Mouse (Mus musculus): ENCODE measurements at regions not wholly inside any gene's neighbourhood (a gene's known extent, or its start where the extent isn't known, plus 50 kb on each side); places are given as distances from the start of the nearest gene placed in this dataset.
A peak's percentile ranks its signal among the peaks of the same experiment; 100 is the strongest.

GRCm38 (mm10) chr2:48380786-48381185 lies 433.1 kb upstream of the Acvr2a start:
- no peak for ATAC-seq (ENCODE audit: insufficient number of reproducible peaks, insufficient read depth, low FRiP score, low read depth)
- peaks cover 3% of the 10 kb centered on the region; the same call in 1 of the 2 replicates for H3K4me1 ChIP-seq (ENCODE audit: control insufficient read depth, insufficient read depth, low read length)
- 40% methylated on average over 2 of the region's 2 CpGs for WGBS
- H3K9me3 ChIP-seq (ENCODE audit: control insufficient read depth, low read depth, low read length) = no peaks in the 10 kb centered on the region
- no peak overlapping the region for H3K9ac ChIP-seq (replicated peaks; ENCODE audit: low read depth, low read length)
- no peaks in the 10 kb centered on the region for H3K27me3 ChIP-seq (ENCODE audit: control insufficient read depth, insufficient read depth, low read length)
- H3K4me2 ChIP-seq (replicated peaks; ENCODE audit: low read depth, low read length) = no peak overlapping the region
- no peak overlapping the region for H3K27ac ChIP-seq (ENCODE audit: low read length)
- H3K36me3 ChIP-seq (ENCODE audit: control insufficient read depth, insufficient read depth, low read length) = no peaks in the 10 kb centered on the region
- no peak overlapping the region for H3K4me3 ChIP-seq (ENCODE audit: low read depth, low read length)

- no peak overlapping the region for H3K27ac ChIP-seq (ENCODE audit: low read length)
- H3K36me3 ChIP-seq (ENCODE audit: control insufficient read depth, insufficient read depth, low read length) = no peaks in the 10 kb centered on the region
- 80% methylated on average over 14 of the region's 14 CpGs for WGBS
- H3K27me3 ChIP-seq (ENCODE audit: control insufficient read depth, insufficient read depth, low read length) = no peaks in the 10 kb centered on the region
- no peak for ATAC-seq (ENCODE audit: insufficient number of reproducible peaks, insufficient read depth, low FRiP score, low read depth)
- H3K4me3 ChIP-seq (ENCODE audit: low read depth, low read length) = no peak overlapping the region
- H3K4me1 ChIP-seq (ENCODE audit: control insufficient read depth, insufficient read depth, low read length) = peaks cover 3% of the 10 kb centered on the region; the same call in 1 of the 2 replicates
- H3K9me3 ChIP-seq (ENCODE audit: control insufficient read depth, low read depth, low read length) = no peaks in the 10 kb centered on the region
- no peak overlapping the region for H3K9ac ChIP-seq (replicated peaks; ENCODE audit: low read depth, low read length)
- no peak overlapping the region for H3K4me2 ChIP-seq (replicated peaks; ENCODE audit: low read depth, low read length)
These were observed 432.3 kb upstream of the Acvr2a start for GRCm38 (mm10) chr2:48381481-48382075.

- Histone ChIP-seq H3K9ac (replicated peaks; ENCODE audit: low read depth, low read length) (no peak overlapping the region), H3K4me3 (ENCODE audit: low read depth, low read length) (no peak overlapping the region), H3K36me3 (ENCODE audit: control insufficient read depth, insufficient read depth, low read length) (no peaks in the 10 kb centered on the region), H3K27me3 (ENCODE audit: control insufficient read depth, insufficient read depth, low read length) (no peaks in the 10 kb centered on the region), H3K4me1 (ENCODE audit: control insufficient read depth, insufficient read depth, low read length) (no peaks in the 10 kb centered on the region), H3K27ac (ENCODE audit: low read length) (no peak overlapping the region), H3K9me3 (ENCODE audit: control insufficient read depth, low read depth, low read length) (no peaks in the 10 kb centered on the region), H3K4me2 (replicated peaks; ENCODE audit: low read depth, low read length) (no peak overlapping the region)
- whole genome bisulfite sequencing = 76% methylated on average over 1 of the region's 1 CpGs
- no peak for ATAC-seq (ENCODE audit: insufficient number of reproducible peaks, insufficient read depth, low FRiP score, low read depth)
These were observed 415.4 kb upstream of the Acvr2a start for GRCm38 (mm10) chr2:48398504-48398903.

- WGBS = 75% methylated on average over 1 of the region's 1 CpGs
- Histone ChIP-seq H3K4me2 (replicated peaks; ENCODE audit: low read depth, low read length) (no peak overlapping the region), H3K4me3 (ENCODE audit: low read depth, low read length) (no peak overlapping the region), H3K9me3 (ENCODE audit: control insufficient read depth, low read depth, low read length) (no peaks in the 10 kb centered on the region), H3K4me1 (ENCODE audit: control insufficient read depth, insufficient read depth, low read length) (no peaks in the 10 kb centered on the region), H3K27me3 (ENCODE audit: control insufficient read depth, insufficient read depth, low read length) (no peaks in the 10 kb centered on the region), H3K27ac (ENCODE audit: low read length) (no peak overlapping the region), H3K36me3 (ENCODE audit: control insufficient read depth, insufficient read depth, low read length) (no peaks in the 10 kb centered on the region), H3K9ac (replicated peaks; ENCODE audit: low read depth, low read length) (no peak overlapping the region)
- peak; percentile 71 for ATAC-seq (ENCODE audit: insufficient number of reproducible peaks, insufficient read depth, low FRiP score, low read depth)
These were observed 414.7 kb upstream of the Acvr2a start for GRCm38 (mm10) chr2:48399191-48399590.

- no peak overlapping the region for H3K4me3 ChIP-seq (ENCODE audit: low read depth, low read length)
- no peaks in the 10 kb centered on the region for H3K9me3 ChIP-seq (ENCODE audit: control insufficient read depth, low read depth, low read length)
- H3K4me2 ChIP-seq (replicated peaks; ENCODE audit: low read depth, low read length) = no peak overlapping the region
- H3K4me1 ChIP-seq (ENCODE audit: control insufficient read depth, insufficient read depth, low read length) = no peaks in the 10 kb centered on the region
- H3K27ac ChIP-seq (ENCODE audit: low read length) = no peak overlapping the region
- WGBS = 69% methylated on average over 2 of the region's 2 CpGs
- H3K9ac ChIP-seq (replicated peaks; ENCODE audit: low read depth, low read length) = no peak overlapping the region
- no peaks in the 10 kb centered on the region for H3K27me3 ChIP-seq (ENCODE audit: control insufficient read depth, insufficient read depth, low read length)
- no peaks in the 10 kb centered on the region for H3K36me3 ChIP-seq (ENCODE audit: control insufficient read depth, insufficient read depth, low read length)
- ATAC-seq (ENCODE audit: insufficient number of reproducible peaks, insufficient read depth, low FRiP score, low read depth) = no peak
These were observed 411.1 kb upstream of the Acvr2a start for GRCm38 (mm10) chr2:48402813-48403212.

- H3K27ac ChIP-seq (ENCODE audit: low read length) = no peak overlapping the region
- H3K27me3 ChIP-seq (ENCODE audit: control insufficient read depth, insufficient read depth, low read length) = no peaks in the 10 kb centered on the region
- H3K4me2 ChIP-seq (replicated peaks; ENCODE audit: low read depth, low read length) = no peak overlapping the region
- WGBS = 52% methylated on average over 3 of the region's 3 CpGs
- no peak overlapping the region for H3K9ac ChIP-seq (replicated peaks; ENCODE audit: low read depth, low read length)
- no peaks in the 10 kb centered on the region for H3K36me3 ChIP-seq (ENCODE audit: control insufficient read depth, insufficient read depth, low read length)
- no peak overlapping the region for H3K4me3 ChIP-seq (ENCODE audit: low read depth, low read length)
- no peaks in the 10 kb centered on the region for H3K4me1 ChIP-seq (ENCODE audit: control insufficient read depth, insufficient read depth, low read length)
- no peaks in the 10 kb centered on the region for H3K9me3 ChIP-seq (ENCODE audit: control insufficient read depth, low read depth, low read length)
- no peak for ATAC-seq (ENCODE audit: insufficient number of reproducible peaks, insufficient read depth, low FRiP score, low read depth)
These were observed 409.4 kb upstream of the Acvr2a start for GRCm38 (mm10) chr2:48404460-48404859.

GRCm38 (mm10) chr2:48407876-48408275 lies 406.0 kb upstream of the Acvr2a start:
- no peak for ATAC-seq (ENCODE audit: insufficient number of reproducible peaks, insufficient read depth, low FRiP score, low read depth)
- Histone ChIP-seq H3K27me3 (ENCODE audit: control insufficient read depth, insufficient read depth, low read length) (no peaks in the 10 kb centered on the region), H3K4me2 (replicated peaks; ENCODE audit: low read depth, low read length) (no peak overlapping the region), H3K4me1 (ENCODE audit: control insufficient read depth, insufficient read depth, low read length) (no peaks in the 10 kb centered on the region), H3K9me3 (ENCODE audit: control insufficient read depth, low read depth, low read length) (no peaks in the 10 kb centered on the region), H3K4me3 (ENCODE audit: low read depth, low read length) (no peak overlapping the region), H3K36me3 (ENCODE audit: control insufficient read depth, insufficient read depth, low read length) (no peaks in the 10 kb centered on the region), H3K27ac (ENCODE audit: low read length) (no peak overlapping the region), H3K9ac (replicated peaks; ENCODE audit: low read depth, low read length) (no peak overlapping the region)
- 75% methylated on average over 5 of the region's 5 CpGs for WGBS

- no peaks in the 10 kb centered on the region for H3K27me3 ChIP-seq (ENCODE audit: control insufficient read depth, insufficient read depth, low read length)
- H3K9ac ChIP-seq (replicated peaks; ENCODE audit: low read depth, low read length) = no peak overlapping the region
- H3K4me2 ChIP-seq (replicated peaks; ENCODE audit: low read depth, low read length) = no peak overlapping the region
- ATAC-seq (ENCODE audit: insufficient number of reproducible peaks, insufficient read depth, low FRiP score, low read depth) = no peak
- no peaks in the 10 kb centered on the region for H3K36me3 ChIP-seq (ENCODE audit: control insufficient read depth, insufficient read depth, low read length)
- no peak overlapping the region for H3K4me3 ChIP-seq (ENCODE audit: low read depth, low read length)
- 81% methylated on average over 4 of the region's 4 CpGs for whole genome bisulfite sequencing
- H3K9me3 ChIP-seq (ENCODE audit: control insufficient read depth, low read depth, low read length) = no peaks in the 10 kb centered on the region
- H3K27ac ChIP-seq (ENCODE audit: low read length) = no peak overlapping the region
- no peaks in the 10 kb centered on the region for H3K4me1 ChIP-seq (ENCODE audit: control insufficient read depth, insufficient read depth, low read length)
These were observed 404.0 kb upstream of the Acvr2a start for GRCm38 (mm10) chr2:48409876-48410275.

GRCm38 (mm10) chr2:48411392-48411791 lies 402.5 kb upstream of the Acvr2a start:
- Histone ChIP-seq H3K36me3 (ENCODE audit: control insufficient read depth, insufficient read depth, low read length) (no peaks in the 10 kb centered on the region), H3K4me2 (replicated peaks; ENCODE audit: low read depth, low read length) (no peak overlapping the region), H3K9ac (replicated peaks; ENCODE audit: low read depth, low read length) (no peak overlapping the region), H3K27me3 (ENCODE audit: control insufficient read depth, insufficient read depth, low read length) (no peaks in the 10 kb centered on the region), H3K27ac (ENCODE audit: low read length) (no peak overlapping the region), H3K4me3 (ENCODE audit: low read depth, low read length) (no peak overlapping the region), H3K4me1 (ENCODE audit: control insufficient read depth, insufficient read depth, low read length) (no peaks in the 10 kb centered on the region), H3K9me3 (ENCODE audit: control insufficient read depth, low read depth, low read length) (no peaks in the 10 kb centered on the region)
- WGBS = 100% methylated on average over 1 of the region's 1 CpGs
- ATAC-seq (ENCODE audit: insufficient number of reproducible peaks, insufficient read depth, low FRiP score, low read depth) = 0 out of 2 replicates have a peak, but pooled peaks have one; percentile 40

Data from stomach, embryonic 14.5 days (tissue).